Mouse (Mus musculus) neural tube, embryonic 13.5 days (tissue): ENCODE results near the gene 1500009C09Rik. TPM values are rescaled to one million over a fixed set of nuclear protein-coding genes. Genes with fewer than 3 reads are reported as not detected.

ENCODE experiments used
- ATAC-seq: fragments of 200-750 bp; cut with Nextera tagmentation; 2 replicates; pipeline ENCODE4 v1.8.0; 2017; ENCODE audit warnings: low read depth, mild to moderate bottlenecking, moderate TSS enrichment, moderate library complexity
- H3K27ac ChIP-seq: fragments of 300-500 bp; sonication (generic); replicated peaks from 2 replicates; pipeline ENCODE4 v1.5.1; 2015; ENCODE audit warnings: moderate library complexity, mild to moderate bottlenecking, inconsistent platforms
- H3K27me3 ChIP-seq: fragments of 300-500 bp; sonication (generic); 2 replicates; pipeline ENCODE4 v1.6.1; 2015; ENCODE audit warnings: mild to moderate bottlenecking, inconsistent platforms
- H3K36me3 ChIP-seq: fragments of 300-500 bp; sonication (generic); 2 replicates; pipeline ENCODE4 v1.6.1; 2015; ENCODE audit warnings: mild to moderate bottlenecking, inconsistent platforms
- H3K4me1 ChIP-seq: fragments of 300-500 bp; sonication (generic); replicated peaks from 2 replicates; pipeline ENCODE4 v1.6.1; 2015; ENCODE audit warnings: inconsistent platforms
- H3K4me2 ChIP-seq: fragments of 300-500 bp; sonication (generic); 2 replicates; pipeline ENCODE4 v1.6.1; 2015; ENCODE audit warnings: inconsistent platforms, mild to moderate bottlenecking, moderate library complexity
- H3K4me3 ChIP-seq: fragments of 300-500 bp; sonication (generic); 2 replicates; pipeline ENCODE4 v1.5.1; 2015; ENCODE audit warnings: mild to moderate bottlenecking, inconsistent platforms
- H3K9ac ChIP-seq: fragments of 300-500 bp; sonication (generic); 2 replicates; pipeline ENCODE4 v1.6.1; 2015; ENCODE audit warnings: moderate library complexity, mild to moderate bottlenecking, inconsistent platforms
- H3K9me3 ChIP-seq: fragments of 300-500 bp; sonication (generic); 2 replicates; pipeline ENCODE4 v1.6.1; 2016; ENCODE audit warnings: inconsistent platforms
- WGBS: fragments of 180-500 bp; shearing (Covaris S2); methylation state at CpG from one replicate; pipeline ENCODE4 v1.1.7; 2015; 5-methylcytosine and 5-hydroxymethylcytosine counted together
- polyA plus RNA-seq: library from polyadenylated mRNA; unstranded; fragments of >200 nt; fragmentation: Nextera tagmentation; extraction: Ambion mirVana; gene quantifications from 2 replicates; pipeline ENCODE4 v1.2.1, GENCODE M21; 2015

1500009C09Rik gene
- polyA plus RNA-seq, 1 experiment from 2014 or later: 7.9 TPM

- under 1% methylated on average over 104 of the region's 112 CpGs for WGBS
- H3K4me3 ChIP-seq: peak overlapping the region; percentile 42
- no peak overlapping the region for H3K27ac ChIP-seq
- peaks cover 40% of the 10 kb centered on the region for H3K4me1 ChIP-seq
- no peaks in the 10 kb centered on the region for H3K36me3 ChIP-seq
- H3K4me2 ChIP-seq: peak overlapping the region; percentile 65
- ATAC-seq: peak; percentile 38
- H3K9ac ChIP-seq: peak overlapping the region; percentile 66
- no peaks in the 10 kb centered on the region for H3K9me3 ChIP-seq
- H3K27me3 ChIP-seq: peaks cover 96% of the 10 kb centered on the region
These were observed 40.1 kb upstream of the 1500009C09Rik start for GRCm38 (mm10) chr15:82211911-82212751.

- Histone ChIP-seq H3K4me2 (peak within 1 kb of the TSS; percentile 65), H3K36me3 (no peaks in the 10 kb centered on the region), H3K27me3 (peaks cover 93% of the 10 kb centered on the region), H3K9me3 (no peaks in the 10 kb centered on the region), H3K27ac (no peak within 1 kb of the TSS), H3K4me3 (peak within 1 kb of the TSS; percentile 42), H3K4me1 (peaks cover 37% of the 10 kb centered on the region), H3K9ac (peak within 1 kb of the TSS; percentile 66)
- 0% methylated on average over 33 of the region's 34 CpGs for WGBS
- no peak for ATAC-seq
These were observed 39.5 kb upstream of the 1500009C09Rik start, which contains the start of gene Shisa8 for GRCm38 (mm10) chr15:82212752-82213063. Gene Shisa8, minus strand, starts transcription at chr15:82212815.

GRCm38 (mm10) chr15:82213222-82213621 lies 39.0 kb upstream of the 1500009C09Rik start:
- no peak overlapping the region for H3K9ac ChIP-seq
- ATAC-seq: no peak
- H3K4me2 ChIP-seq: peak overlapping the region; percentile 65; the same call in 1 of the 2 replicates

GRCm38 (mm10) chr15:82215332-82216046 lies 36.7 kb upstream of the 1500009C09Rik start:
- H3K27me3 ChIP-seq: peaks cover 71% of the 10 kb centered on the region
- H3K9me3 ChIP-seq: no peaks in the 10 kb centered on the region
- no peak overlapping the region for H3K4me2 ChIP-seq
- no peak overlapping the region for H3K27ac ChIP-seq
- no peak for ATAC-seq
- H3K4me1 ChIP-seq: peaks cover 38% of the 10 kb centered on the region
- H3K9ac ChIP-seq: no peak overlapping the region
- 34% methylated on average over 11 of the region's 11 CpGs for WGBS
- no peaks in the 10 kb centered on the region for H3K36me3 ChIP-seq
- H3K4me3 ChIP-seq: no peak overlapping the region

More at GRCm38 (mm10) chr15:82213222-82213621, 39.0 kb upstream of the 1500009C09Rik start:
- H3K4me1 ChIP-seq: peaks cover 34% of the 10 kb centered on the region
- no peak overlapping the region for H3K4me3 ChIP-seq
- H3K27me3 ChIP-seq: peaks cover 91% of the 10 kb centered on the region
- H3K27ac ChIP-seq: no peak overlapping the region
- H3K36me3 ChIP-seq: no peaks in the 10 kb centered on the region
- WGBS: 4% methylated on average over 4 of the region's 4 CpGs
- no peaks in the 10 kb centered on the region for H3K9me3 ChIP-seq

- ATAC-seq: no peak
- 42% methylated on average over 20 of the region's 20 CpGs for WGBS
- Histone ChIP-seq H3K9ac (no peak overlapping the region), H3K27me3 (peaks cover 67% of the 10 kb centered on the region), H3K4me1 (peaks cover 45% of the 10 kb centered on the region), H3K4me2 (no peak overlapping the region), H3K27ac (no peak overlapping the region), H3K4me3 (no peak overlapping the region), H3K36me3 (no peaks in the 10 kb centered on the region), H3K9me3 (no peaks in the 10 kb centered on the region)
These were observed 35.9 kb upstream of the 1500009C09Rik start for GRCm38 (mm10) chr15:82216142-82216827.

- H3K9ac ChIP-seq: 0 out of 2 replicates have a peak overlapping the region, but pooled peaks have one; percentile 8
- WGBS: 5% methylated on average over 7 of the region's 7 CpGs
- no peaks in the 10 kb centered on the region for H3K9me3 ChIP-seq
- H3K4me2 ChIP-seq: no peak overlapping the region
- no peak overlapping the region for H3K4me3 ChIP-seq
- ATAC-seq: no peak
- peaks cover 38% of the 10 kb centered on the region for H3K4me1 ChIP-seq
- no peaks in the 10 kb centered on the region for H3K36me3 ChIP-seq
- no peak overlapping the region for H3K27ac ChIP-seq
- H3K27me3 ChIP-seq: peaks cover 60% of the 10 kb centered on the region
These were observed 35.2 kb upstream of the 1500009C09Rik start for GRCm38 (mm10) chr15:82217039-82217438.

- H3K4me1 ChIP-seq: peaks cover 30% of the 10 kb centered on the region
- peaks cover 58% of the 10 kb centered on the region for H3K27me3 ChIP-seq
- H3K27ac ChIP-seq: no peak overlapping the region
- H3K9me3 ChIP-seq: no peaks in the 10 kb centered on the region
- H3K9ac ChIP-seq: no peak overlapping the region
- H3K36me3 ChIP-seq: no peaks in the 10 kb centered on the region
- no peak overlapping the region for H3K4me2 ChIP-seq
- H3K4me3 ChIP-seq: no peak overlapping the region
- ATAC-seq: no peak
- 37% methylated on average over 9 of the region's 9 CpGs for WGBS
These were observed 34.2 kb upstream of the 1500009C09Rik start for GRCm38 (mm10) chr15:82217980-82218379.

GRCm38 (mm10) chr15:82218778-82219666 lies 33.2 kb upstream of the 1500009C09Rik start:
- no peaks in the 10 kb centered on the region for H3K9me3 ChIP-seq
- H3K4me1 ChIP-seq: peaks cover 35% of the 10 kb centered on the region
- no peak overlapping the region for H3K27ac ChIP-seq
- no peaks in the 10 kb centered on the region for H3K36me3 ChIP-seq
- WGBS: 78% methylated on average over 26 of the region's 26 CpGs
- H3K4me2 ChIP-seq: no peak overlapping the region
- ATAC-seq: no peak
- H3K9ac ChIP-seq: no peak overlapping the region
- H3K4me3 ChIP-seq: no peak overlapping the region
- peaks cover 53% of the 10 kb centered on the region for H3K27me3 ChIP-seq

- H3K36me3 ChIP-seq: no peaks in the 10 kb centered on the region
- no peak overlapping the region for H3K4me2 ChIP-seq
- H3K4me1 ChIP-seq: peaks cover 42% of the 10 kb centered on the region
- 65% methylated on average over 11 of the region's 12 CpGs for WGBS
- H3K9ac ChIP-seq: no peak overlapping the region
- no peak for ATAC-seq
- no peak overlapping the region for H3K27ac ChIP-seq
- H3K27me3 ChIP-seq: peaks cover 55% of the 10 kb centered on the region
- no peak overlapping the region for H3K4me3 ChIP-seq
- H3K9me3 ChIP-seq: no peaks in the 10 kb centered on the region
These were observed 32.1 kb upstream of the 1500009C09Rik start for GRCm38 (mm10) chr15:82220003-82220675.

GRCm38 (mm10) chr15:82221104-82221860 lies 30.9 kb upstream of the 1500009C09Rik start:
- no peaks in the 10 kb centered on the region for H3K36me3 ChIP-seq
- H3K4me2 ChIP-seq: no peak overlapping the region
- H3K4me3 ChIP-seq: no peak overlapping the region
- WGBS: 69% methylated on average over 14 of the region's 14 CpGs
- peaks cover 49% of the 10 kb centered on the region for H3K27me3 ChIP-seq
- ATAC-seq: no peak
- 0 out of 2 replicates have a peak overlapping the region, but pooled peaks have one; percentile 5 for H3K9ac ChIP-seq
- no peaks in the 10 kb centered on the region for H3K9me3 ChIP-seq
- no peak overlapping the region for H3K27ac ChIP-seq
- H3K4me1 ChIP-seq: peaks cover 36% of the 10 kb centered on the region
